Mouse (Mus musculus) bone marrow macrophage, adult 2 months (primary cell): ENCODE data around the gene Thbs1. TPM values are rescaled to one million over a fixed set of nuclear protein-coding genes. Genes with fewer than 3 reads are reported as not detected.
"Not testable (repeated sequence)": the region's sequence is repeated elsewhere in the genome, so short reads cannot be mapped to it uniquely, and the experiment has no call there.

Experiments
- H3K27ac ChIP-seq: 2 replicates; pipeline ENCODE4 v1.5.1; 2012; ENCODE audit warnings: low read depth, low read length; ENCODE audit not compliant: insufficient read depth
- H3K4me1 ChIP-seq: 2 replicates; pipeline ENCODE4 v1.6.1; 2012; ENCODE audit warnings: low read length; ENCODE audit not compliant: control insufficient read depth, insufficient read depth
- H3K4me3 ChIP-seq: 2 replicates; pipeline ENCODE4 v1.5.1; 2012; ENCODE audit warnings: mild to moderate bottlenecking, low read length, moderate library complexity; ENCODE audit not compliant: insufficient read depth
- CTCF ChIP-seq: IDR thresholded peaks from 2 replicates; pipeline ENCODE4 v1.5.1; 2012; ENCODE audit warnings: low read depth, mild to moderate bottlenecking, low read length, moderate library complexity
- POLR2A ChIP-seq: IDR thresholded peaks from 2 replicates; pipeline ENCODE4 v1.6.1; 2012; ENCODE audit warnings: mild to moderate bottlenecking, low read depth, low read length, borderline replicate concordance
- polyA plus RNA-seq: library from polyadenylated mRNA; stranded (reverse); fragments of >200 nt; gene quantifications from 2 replicates; pipeline ENCODE4 v1.2.4, GENCODE M21; 2012; ENCODE audit not compliant: missing spikeins, insufficient read depth, insufficient read length

Gene Thbs1
- polyA plus RNA-seq, 1 experiment = 121 TPM

GRCm38 (mm10) chr2:118139261-118139660 is 27.6 kb downstream of the Thbs1 start:
- H3K4me3 ChIP-seq = no peak overlapping the region
- no peaks in the 10 kb centered on the region for H3K4me1 ChIP-seq
- TF ChIP-seq CTCF = no peak
- H3K27ac ChIP-seq = no peak overlapping the region

GRCm38 (mm10) chr2:118141651-118142050 is 30.0 kb downstream of the Thbs1 start:
- Histone ChIP-seq H3K4me3 (no peak overlapping the region), H3K27ac (no peak overlapping the region), H3K4me1 (no peaks in the 10 kb centered on the region)
- TF ChIP-seq CTCF (no peak), POLR2A (no peak)

GRCm38 (mm10) chr2:118147749-118148148 is 36.1 kb downstream of the Thbs1 start:
- H3K27ac ChIP-seq, H3K4me1 ChIP-seq: not testable (repeated sequence)

GRCm38 (mm10) chr2:118148321-118149142 is 36.9 kb downstream of the Thbs1 start:
- no peak overlapping the region for H3K4me3 ChIP-seq
- H3K27ac ChIP-seq = no peak overlapping the region
- no peaks in the 10 kb centered on the region for H3K4me1 ChIP-seq
- TF ChIP-seq CTCF (no peak), POLR2A (no peak)

More at GRCm38 (mm10) chr2:118147749-118148148, 36.1 kb downstream of the Thbs1 start:
- H3K4me3 ChIP-seq = not testable (repeated sequence)

GRCm38 (mm10) chr2:118149855-118150563 is 38.3 kb downstream of the Thbs1 start:
- Histone ChIP-seq H3K4me1 (no peaks in the 10 kb centered on the region), H3K4me3 (no peak overlapping the region), H3K27ac (no peak overlapping the region)
- no peak for TF ChIP-seq POLR2A
- no peak for TF ChIP-seq CTCF

GRCm38 (mm10) chr2:118158095-118158494 is 46.4 kb downstream of the Thbs1 start:
- Histone ChIP-seq H3K4me3 (no peak overlapping the region), H3K27ac (peak overlapping the region; percentile 43), H3K4me1 (peaks cover 11% of the 10 kb centered on the region)
- no peak for TF ChIP-seq CTCF
- no peak for TF ChIP-seq POLR2A

GRCm38 (mm10) chr2:118159126-118159525 is 47.5 kb downstream of the Thbs1 start:
- TF ChIP-seq POLR2A (no peak), CTCF (no peak)
- peaks cover 11% of the 10 kb centered on the region for H3K4me1 ChIP-seq

GRCm38 (mm10) chr2:118160547-118160946 is 48.9 kb downstream of the Thbs1 start:
- Histone ChIP-seq H3K4me1 (peaks cover 11% of the 10 kb centered on the region), H3K27ac (no peak overlapping the region)
- TF ChIP-seq CTCF (no peak), POLR2A (no peak)

More at GRCm38 (mm10) chr2:118159126-118159525, 47.5 kb downstream of the Thbs1 start:
- H3K4me3 ChIP-seq = no peak overlapping the region
- H3K27ac ChIP-seq = no peak overlapping the region

GRCm38 (mm10) chr2:118160991-118161390 is 49.3 kb downstream of the Thbs1 start:
- H3K4me3 ChIP-seq = no peak overlapping the region
- TF ChIP-seq POLR2A (no peak), CTCF (no peak)
- H3K27ac ChIP-seq = no peak overlapping the region
- peaks cover 11% of the 10 kb centered on the region for H3K4me1 ChIP-seq

More at GRCm38 (mm10) chr2:118160547-118160946, 48.9 kb downstream of the Thbs1 start:
- H3K4me3 ChIP-seq = no peak overlapping the region

GRCm38 (mm10) chr2:118162486-118162885 is 50.8 kb downstream of the Thbs1 start:
- Histone ChIP-seq H3K27ac (no peak overlapping the region), H3K4me3 (no peak overlapping the region), H3K4me1 (peaks cover 7% of the 10 kb centered on the region)
- no peak for TF ChIP-seq CTCF
- no peak for TF ChIP-seq POLR2A

GRCm38 (mm10) chr2:118164137-118164536 is 52.5 kb downstream of the Thbs1 start:
- Histone ChIP-seq H3K4me3 (no peak overlapping the region), H3K27ac (no peak overlapping the region), H3K4me1 (no peaks in the 10 kb centered on the region)
- TF ChIP-seq POLR2A (no peak), CTCF (no peak)
